Mouse (Mus musculus) left cerebral cortex, adult 2 months (tissue): ENCODE measurements at regions not wholly inside any gene's neighbourhood (a gene's known extent, or its start where the extent isn't known, plus 50 kb on each side); places are given as distances from the start of the nearest gene placed in this dataset.

Experiments used
- DNase-seq, 2 experiments: peaks; one replicate each; pipeline ENCODE4 v3.0.0; 2021 to 2022; ENCODE audit warnings: low spot score in 2 of 2, mixed read lengths in 1 of 2; ENCODE audit errors: extremely low spot score in 1 of 2
- H3K27ac ChIP-seq: fragments of 200-600 bp; 2 replicates; pipeline ENCODE4 v1.8.1; 2022
- H3K4me3 ChIP-seq: fragments of 200-600 bp; 2 replicates; pipeline ENCODE4 v1.8.1; 2022
- CTCF ChIP-seq: fragments of 200-600 bp; IDR thresholded peaks from 2 replicates; pipeline ENCODE4 v1.8.1; 2022; ENCODE audit warnings: antibody characterized with exemption, mild to moderate bottlenecking, moderate library complexity
- intact Hi-C: fragments of 180-260 bp; cut with DNase I; formaldehyde crosslinking; loops from one replicate; pipeline ENCODE4 v1.15.1; 2025

DNA sequence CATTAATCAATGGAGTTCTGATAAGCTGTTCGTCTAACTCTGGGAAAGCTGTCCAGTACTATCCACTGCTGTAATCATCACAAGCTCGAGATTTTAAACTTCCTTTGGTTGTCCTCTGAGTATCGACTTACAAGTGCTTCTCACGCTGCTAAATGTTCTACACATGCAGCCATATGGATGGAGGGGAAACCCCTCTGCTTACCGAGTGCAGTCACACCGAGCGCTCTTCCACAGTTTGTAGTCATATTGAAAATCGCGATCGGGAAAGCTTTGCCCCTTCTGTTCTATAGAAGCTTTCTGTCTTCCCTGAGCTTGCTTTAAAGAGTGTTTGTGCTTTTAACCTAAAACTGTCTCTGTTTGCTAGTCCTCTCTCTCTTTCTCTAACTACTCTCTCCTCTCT, 57.8 kb downstream of the Degs1 start:
- intact Hi-C loops: loop anchor here (5.0 kb wide), 1 partner anchor 38 kb away; no protein-coding TSS in a partner anchor
- TF ChIP-seq CTCF: no peak
- H3K4me3 ChIP-seq: no peak overlapping the region
- DNase-seq: no peak
- H3K27ac ChIP-seq: no peak overlapping the region

DNA sequence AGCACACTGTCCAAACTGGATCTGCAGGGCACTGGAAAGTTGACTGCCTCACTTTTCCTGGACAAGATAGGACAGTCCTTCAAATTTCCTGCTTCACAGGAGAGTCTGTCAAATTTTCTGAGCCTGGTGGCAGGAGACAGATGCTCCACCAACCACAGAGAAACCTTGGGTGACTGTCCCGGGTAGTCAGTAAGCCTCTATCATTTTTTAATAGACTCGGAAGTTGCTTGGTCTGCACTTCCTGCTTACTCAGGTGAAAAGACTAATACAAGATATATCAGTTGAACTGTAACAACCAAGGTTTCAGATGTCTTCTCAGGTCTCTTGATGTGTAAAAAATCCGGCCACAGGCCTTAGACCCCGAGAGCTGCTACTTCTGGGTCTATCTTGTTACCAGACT, 58.8 kb downstream of the Degs1 start:
- no peak for TF ChIP-seq CTCF
- intact Hi-C loops: loop anchor here (5.0 kb wide), 1 partner anchor 37 kb away; no protein-coding TSS in a partner anchor
- no peak overlapping the region for H3K4me3 ChIP-seq

More for the DNA sequence above, 58.8 kb downstream of the Degs1 start:
- H3K27ac ChIP-seq: no peak overlapping the region
- no peak for DNase-seq
